Mouse (Mus musculus) layer of hippocampus, postnatal 36 days (tissue): Measurements from ENCODE around the gene Wdr34. TPM values are rescaled to one million over a fixed set of nuclear protein-coding genes. Genes with fewer than 3 reads are reported as not detected.
A peak's percentile ranks its signal among the peaks of the same experiment; 100 is the strongest.

Source experiments
- DNase-seq, 2 experiments: peaks; one replicate each; pipeline ENCODE4 v3.0.0; 2022
- microRNA-seq, 2 experiments: library from miRNA; unstranded; fragments of <30 nt; microRNA quantifications; one replicate each; pipeline ENCODE4 v1.2.0; 2021
- total RNA-seq, 2 experiments: library from RNA; stranded (reverse); gene quantifications; 2 replicates each; pipeline ENCODE4 v1.2.3; 2021

The Wdr34 gene
- total RNA-seq, 2 experiments from 2014 or later = 31.8 to 34.0 TPM

- DNase-seq = no peak
Measured at GRCm38 (mm10) chr2:30032244-30032846, 16.3 kb downstream of the Wdr34 start.

DNA sequence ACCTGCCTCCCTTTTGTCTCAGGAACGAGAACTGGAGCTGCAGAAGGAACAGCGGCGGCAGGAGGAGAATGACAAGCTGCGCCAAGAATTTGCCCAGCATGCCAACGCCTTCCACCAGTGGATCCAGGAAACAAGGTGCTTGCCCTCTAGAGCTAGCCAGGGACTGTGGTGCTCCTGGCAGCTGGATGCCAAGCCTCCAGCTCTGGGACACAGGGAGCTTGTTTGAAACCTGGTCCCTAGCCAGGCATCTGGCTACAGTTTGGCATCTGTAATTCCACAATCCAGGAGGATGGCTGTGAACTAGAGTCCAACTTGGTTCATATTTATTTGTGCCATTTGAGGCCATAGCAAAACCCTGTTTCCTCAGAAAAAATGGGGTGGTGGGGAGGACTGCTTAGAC is 21.7 kb downstream of the Wdr34 start:
- no peak for DNase-seq

- no peak for DNase-seq
Measured at GRCm38 (mm10) chr2:30025454-30025853, 23.2 kb downstream of the Wdr34 start.

- no peak for DNase-seq
Measured at GRCm38 (mm10) chr2:30014326-30014966, 34.2 kb downstream of the Wdr34 start.

DNA sequence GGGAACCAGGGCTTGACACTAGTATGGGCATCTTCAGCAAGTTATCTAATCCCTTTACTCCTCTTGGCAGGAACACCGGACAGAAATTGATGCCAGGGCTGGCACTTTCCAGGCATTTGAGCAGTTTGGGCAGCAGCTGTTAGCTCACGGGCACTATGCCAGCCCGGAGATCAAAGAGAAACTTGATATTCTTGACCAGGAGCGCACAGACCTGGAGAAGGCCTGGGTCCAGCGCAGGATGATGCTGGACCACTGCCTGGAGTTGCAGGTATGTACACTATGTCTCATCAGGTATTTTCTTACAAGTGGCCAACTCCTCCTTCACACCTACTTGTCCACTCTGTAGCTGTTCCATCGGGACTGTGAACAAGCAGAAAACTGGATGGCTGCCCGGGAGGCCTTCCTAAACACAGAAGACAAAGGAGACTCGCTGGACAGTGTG is 37.8 kb downstream of the Wdr34 start:
- DNase-seq = peak in 1 of 2 experiments; percentile 37

DNA sequence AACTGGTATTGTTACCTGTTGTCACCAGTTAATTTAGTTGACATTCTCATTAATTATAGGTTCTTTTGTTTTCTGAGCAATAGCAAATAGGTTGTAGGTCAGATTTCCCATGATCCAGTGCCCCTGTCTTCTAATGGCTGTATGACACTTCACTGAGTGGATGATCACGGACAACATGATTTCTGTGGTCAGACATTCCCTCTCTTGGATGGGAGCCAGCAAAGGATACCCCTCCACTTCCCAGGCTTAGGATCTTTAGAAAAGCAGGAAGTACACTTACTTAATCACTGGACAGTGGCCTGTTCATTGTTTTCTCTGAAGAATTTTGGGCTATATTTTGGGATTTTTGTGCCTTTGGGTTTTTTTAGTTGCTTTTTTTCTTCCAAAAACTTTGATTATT is 39.6 kb downstream of the Wdr34 start:
- DNase-seq = no peak

- no peak for DNase-seq
Measured at GRCm38 (mm10) chr2:29991962-29992361, 56.7 kb downstream of the Wdr34 start.

Small RNA genes within 50 kb of the gene (microRNA-seq; reads per million reads assigned to microRNA genes)
- 0 to 0.42 reads per million in 2 experiments for gene Mir6997

Other genes with a start within 250 kb of the Wdr34 start
- 10 to 100 TPM; 69.6 to 70.5 TPM for gene Slc27a4, start 246.2 kb downstream of the Wdr34 start, total RNA-seq
- gene Urm1, start 228.8 kb downstream of the Wdr34 start, total RNA-seq = 10 to 100 TPM; 36.6 to 49.5 TPM
- 1 to 10 TPM; 6.6 to 7.7 TPM for gene Cercam, start 179.7 kb downstream of the Wdr34 start, total RNA-seq
- gene Odf2, start 159.7 kb downstream of the Wdr34 start, total RNA-seq = 100 to 1,000 TPM; 101 to 114 TPM
- gene Gle1, start 113.5 kb downstream of the Wdr34 start, total RNA-seq = 10 to 100 TPM; 38.7 to 45.5 TPM
- 100 to 1,000 TPM; 824 to 881 TPM for gene Sptan1, start 83.3 kb downstream of the Wdr34 start, total RNA-seq
- gene Set, start 8.5 kb upstream of the Wdr34 start, total RNA-seq = 100 to 1,000 TPM; 189 to 193 TPM
- gene Pkn3, start 28.8 kb upstream of the Wdr34 start, total RNA-seq = 1 to 10 TPM; 1.1 to 2.0 TPM
- gene Zdhhc12, start 44.8 kb upstream of the Wdr34 start, total RNA-seq = 1 to 10 TPM; 9.4 to 9.5 TPM
- 100 to 1,000 TPM; 189 to 198 TPM for gene Zer1, start 75.7 kb upstream of the Wdr34 start, total RNA-seq
- 10 to 100 TPM; 58.5 to 61.7 TPM for gene Tbc1d13, start 84.9 kb upstream of the Wdr34 start, total RNA-seq
- 10 to 100 TPM; 21.3 to 21.9 TPM for gene Endog, start 122.6 kb upstream of the Wdr34 start, total RNA-seq
- gene Spout1, start 129.6 kb upstream of the Wdr34 start, total RNA-seq = 10 to 100 TPM; 34.5 to 37.2 TPM
- 10 to 100 TPM; 16.0 to 16.2 TPM for gene Kyat1, start 157.0 kb upstream of the Wdr34 start, total RNA-seq
- gene Lrrc8a, start 188.8 kb upstream of the Wdr34 start, total RNA-seq = 10 to 100 TPM; 52.4 to 57.5 TPM
- 10 to 100 TPM in 1 of 2 experiments, 1 to 10 TPM in 1; 9.2 to 11.1 TPM for gene Gm28035, start 191.7 kb upstream of the Wdr34 start, total RNA-seq
- 10 to 100 TPM; 16.8 to 21.9 TPM for gene Phyhd1, start 217.3 kb upstream of the Wdr34 start, total RNA-seq
- not detected for gene Gm28038, start 232.2 kb upstream of the Wdr34 start, total RNA-seq
- gene Dolk, start 237.5 kb upstream of the Wdr34 start, total RNA-seq = 10 to 100 TPM; 20.9 to 22.2 TPM
- gene Nup188, start 237.5 kb upstream of the Wdr34 start, total RNA-seq = 10 to 100 TPM; 21.1 to 23.4 TPM